Mouse (Mus musculus) megakaryocyte, adult 5-6 weeks (primary cell): Measurements from ENCODE around the gene Khdrbs2. TPM values are rescaled to one million over a fixed set of nuclear protein-coding genes. Genes with fewer than 3 reads are reported as not detected.

ENCODE experiments used
- ATAC-seq: 2 replicates; pipeline ENCODE4 v1.8.0; 2016; ENCODE audit warnings: mild to moderate bottlenecking, inconsistent platforms; ENCODE audit not compliant: poor library complexity, severe bottlenecking
- total RNA-seq, 2 experiments: library from RNA; stranded (forward) in 1 of 2; stranded (reverse) in 1 of 2; fragments of 153-499, 151-499 nt in 1 of 2; fragments of 221-1000, 200-1000 nt in 1 of 2; gene quantifications; 2 replicates each; pipeline versions ENCODE4 v1.2.3 to v1.2.4; 2015 to 2017

Khdrbs2 gene
- total RNA-seq (2015) (not detected in 2 replicates), total RNA-seq (2017) (not detected in 2 replicates)

DNA sequence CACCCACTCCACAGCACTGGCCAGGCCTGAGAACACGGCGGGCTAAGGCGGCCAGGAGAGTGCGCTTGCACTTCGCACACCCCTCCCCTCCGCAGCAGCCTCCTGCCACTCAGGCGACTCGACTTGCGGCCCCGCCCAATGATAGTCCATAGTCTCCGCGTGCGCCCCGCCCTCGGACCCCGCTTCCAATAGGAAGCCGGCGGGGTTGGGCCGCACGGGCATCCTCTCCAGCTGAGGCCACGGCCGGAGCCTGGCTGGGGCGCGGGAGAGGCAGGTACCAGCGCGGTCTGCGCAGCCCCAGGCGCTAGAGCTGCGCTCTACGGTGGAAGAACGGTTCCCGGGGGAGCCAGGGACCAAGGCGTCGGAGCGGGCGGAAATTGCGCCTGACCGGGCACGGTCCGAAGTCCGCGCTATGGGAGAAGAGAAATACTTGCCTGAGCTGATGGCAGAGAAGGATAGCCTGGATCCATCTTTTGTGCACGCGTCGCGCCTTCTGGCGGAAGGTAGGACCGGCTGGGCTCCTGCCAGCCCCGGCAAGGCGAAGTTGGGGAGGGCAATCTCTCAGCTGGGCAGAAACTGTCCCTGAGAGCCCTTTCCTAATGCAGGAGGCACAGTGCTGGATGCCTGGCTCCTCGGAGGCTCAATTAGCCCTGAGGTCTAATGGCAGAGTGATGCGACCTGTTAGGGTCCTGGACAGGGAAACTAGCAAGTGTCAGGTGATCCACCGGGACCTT lies at the start of gene Khdrbs2:
TSS of gene Khdrbs2 (plus strand) at position 209 of the 734 bp plus-strand sequence.
- no peak for ATAC-seq

DNA sequence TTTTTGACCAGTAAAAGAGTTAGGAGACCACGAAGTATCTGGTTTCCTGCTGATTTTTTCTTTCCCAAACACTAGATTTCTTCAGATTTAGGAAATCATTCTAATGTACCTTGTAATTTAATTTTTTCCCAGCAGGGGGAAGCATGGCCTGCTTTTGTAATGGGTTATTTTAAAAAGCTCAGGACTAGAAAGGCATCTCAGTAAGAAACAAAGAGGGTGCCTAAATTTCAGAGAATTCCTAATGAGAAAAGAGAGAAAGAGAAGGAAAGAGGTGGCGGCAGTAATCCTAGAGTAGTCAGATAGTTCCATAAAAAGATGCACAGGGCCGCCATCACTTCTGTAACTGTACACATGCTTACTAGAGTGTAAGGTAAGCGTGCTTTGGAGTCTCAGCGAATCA lies 2.1 kb downstream of the Khdrbs2 start:
- no peak for ATAC-seq

DNA sequence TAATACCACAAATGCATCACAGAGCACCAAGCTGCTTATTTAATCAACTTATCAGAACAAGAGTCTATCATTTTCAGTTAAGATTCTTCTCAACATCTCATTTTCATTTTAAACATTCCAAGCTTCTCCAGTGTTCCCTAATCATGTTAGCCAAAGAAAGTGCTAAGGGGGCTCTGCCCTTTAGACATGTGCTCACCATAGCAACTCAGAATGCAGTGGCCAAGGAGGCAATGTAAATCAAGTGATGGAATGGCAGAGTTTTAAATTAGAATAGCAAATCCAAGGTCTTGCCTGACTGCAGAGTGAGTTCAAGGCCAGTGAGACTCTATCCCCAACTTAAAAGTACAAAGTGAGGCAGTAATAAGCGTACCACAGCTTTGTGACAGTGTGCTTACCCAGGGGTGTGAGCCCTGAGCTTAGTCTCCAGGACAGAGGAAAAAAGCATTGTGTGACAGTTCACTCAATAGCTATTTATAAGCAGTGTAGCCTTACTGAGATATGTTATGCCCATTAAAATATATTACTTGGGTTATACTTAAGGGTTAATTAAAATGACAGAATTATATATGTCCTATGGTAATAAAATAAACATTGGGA lies 27.2 kb downstream of the Khdrbs2 start:
- no peak for ATAC-seq

DNA sequence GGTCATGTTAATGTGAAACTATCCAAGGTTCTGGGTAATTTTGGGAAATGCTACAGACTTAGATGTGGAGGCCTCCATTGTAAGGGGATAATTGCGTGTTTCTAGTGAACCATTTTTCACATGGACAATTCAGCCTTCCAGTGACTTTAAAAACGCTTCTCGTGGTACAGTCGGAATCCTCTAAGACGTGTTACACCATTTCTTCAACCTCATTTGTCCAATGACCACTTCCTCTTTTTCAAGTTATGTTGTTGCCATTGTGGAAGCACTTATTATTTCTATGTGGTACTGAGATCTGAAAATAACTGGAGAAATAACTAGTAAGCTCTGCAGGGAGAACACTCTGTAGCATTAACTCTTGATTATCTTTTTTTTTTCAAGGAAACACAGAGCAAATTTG lies 75.9 kb downstream of the Khdrbs2 start:
- peak; percentile 66 for ATAC-seq

DNA sequence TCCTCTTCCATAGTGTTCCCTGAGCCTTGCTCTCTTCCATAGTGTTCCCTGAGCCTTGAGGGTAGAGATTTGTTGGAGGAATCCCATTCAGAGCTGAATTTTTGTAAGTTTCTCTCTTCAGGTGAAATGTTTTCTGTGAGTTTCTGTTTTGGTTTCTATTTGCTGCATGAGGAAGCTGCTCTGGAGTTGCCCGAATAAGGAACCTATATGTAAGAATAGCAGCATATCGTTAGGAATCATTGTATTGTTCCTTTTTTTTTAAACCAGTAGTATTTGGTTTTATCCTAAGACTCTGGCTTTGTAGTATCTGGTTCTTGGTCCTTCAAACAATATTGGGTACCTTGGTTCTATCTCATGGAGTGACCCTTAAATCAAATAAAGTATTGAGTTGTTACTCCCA lies 77.1 kb downstream of the Khdrbs2 start:
- ATAC-seq: peak; percentile 64; the same call in 1 of the 2 replicates

DNA sequence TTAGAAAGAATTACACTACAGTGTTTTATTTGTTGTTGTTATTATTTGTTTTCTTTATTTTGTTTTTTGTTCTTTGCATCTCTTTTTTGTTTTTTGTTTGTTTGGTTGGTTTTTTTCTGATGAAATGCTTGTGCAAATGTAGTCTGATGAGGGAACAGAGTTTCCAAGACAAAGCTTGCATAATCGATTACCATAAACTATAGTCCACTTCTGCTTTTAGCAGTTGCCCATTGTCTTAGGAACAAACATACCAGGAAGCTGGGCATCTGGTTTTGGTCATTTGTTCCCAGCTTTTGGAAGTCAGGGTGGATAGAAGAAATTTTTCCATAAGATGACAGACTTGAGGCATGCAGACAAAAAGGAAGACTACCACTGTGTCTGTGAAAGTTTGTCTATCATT lies 77.8 kb downstream of the Khdrbs2 start:
- ATAC-seq: 0 out of 2 replicates have a peak, but pooled peaks have one; percentile 45

DNA sequence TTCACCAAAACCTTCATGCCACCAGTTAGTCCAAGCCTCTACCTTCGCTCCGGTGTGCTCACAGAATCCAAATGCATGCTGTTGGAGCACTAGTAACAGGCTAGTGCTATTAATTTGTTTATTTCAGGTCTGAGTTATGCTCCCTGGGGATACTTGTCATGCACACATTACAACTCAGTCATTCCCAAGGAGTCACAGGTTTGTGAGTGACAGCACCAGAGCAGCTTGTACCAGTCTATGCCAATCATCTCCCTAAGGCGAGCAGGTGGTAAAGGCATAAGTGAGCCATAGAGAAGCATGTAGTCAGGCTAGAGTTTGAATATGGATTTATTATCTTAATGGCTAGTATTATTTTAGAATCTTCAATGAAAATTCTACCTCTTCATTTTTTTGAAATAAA lies 86.4 kb downstream of the Khdrbs2 start:
- no peak for ATAC-seq

DNA sequence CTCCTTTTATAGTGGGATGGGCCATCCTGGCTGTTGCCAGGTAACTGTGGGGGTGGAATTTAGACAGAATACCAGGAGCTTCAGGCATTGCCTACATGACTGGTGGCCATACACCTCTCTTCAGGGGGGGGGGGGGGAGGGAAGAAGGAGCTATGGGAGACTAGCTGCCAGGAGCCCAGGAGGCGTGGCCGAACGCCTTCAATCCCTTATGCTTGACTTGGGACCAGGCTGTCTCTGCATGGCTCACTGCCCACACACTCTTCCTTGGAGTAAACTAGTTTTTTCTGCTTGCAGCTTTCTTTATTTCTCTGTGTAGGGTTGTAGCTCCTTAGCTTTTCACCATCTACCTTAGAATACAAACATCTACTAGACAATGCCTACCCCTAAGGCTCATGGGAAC lies 98.0 kb downstream of the Khdrbs2 start:
- ATAC-seq: no peak

DNA sequence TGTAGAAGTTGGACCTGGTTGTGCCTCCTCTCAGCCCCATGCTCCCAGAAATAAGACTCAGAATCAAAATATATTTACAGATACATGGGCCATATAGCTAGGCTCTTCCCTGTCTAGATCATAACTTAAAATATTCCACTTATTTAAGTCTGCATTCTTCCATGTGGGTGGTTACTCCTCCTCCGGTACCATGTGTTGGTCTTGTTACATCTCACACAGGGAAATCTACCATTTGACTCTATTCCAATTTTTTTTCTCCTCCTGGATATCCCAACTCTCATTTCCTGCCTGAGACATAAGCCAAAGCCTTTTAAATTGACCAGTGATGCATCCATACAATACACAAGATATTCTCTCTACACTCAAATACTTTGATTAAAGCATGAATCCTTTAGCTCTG lies 122.2 kb downstream of the Khdrbs2 start:
- no peak for ATAC-seq

DNA sequence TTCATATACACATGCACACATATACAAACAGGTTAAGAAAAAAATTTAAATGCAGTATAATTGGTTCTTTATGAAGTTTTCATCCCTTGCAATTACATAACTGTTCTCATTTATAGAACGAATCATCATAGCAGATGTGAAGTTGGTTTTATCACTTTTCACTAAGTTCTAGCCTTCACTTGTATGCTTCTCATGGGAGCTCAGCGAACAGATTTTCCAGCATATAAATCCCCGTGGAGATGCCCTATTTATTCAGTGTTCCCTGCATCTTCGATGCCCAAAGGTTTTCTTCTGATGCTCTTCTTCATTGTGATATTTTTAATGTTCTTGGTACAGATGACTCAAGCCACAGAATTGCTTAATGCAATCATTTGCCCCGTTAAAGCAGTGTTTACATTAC lies 128.9 kb downstream of the Khdrbs2 start:
- ATAC-seq: no peak

DNA sequence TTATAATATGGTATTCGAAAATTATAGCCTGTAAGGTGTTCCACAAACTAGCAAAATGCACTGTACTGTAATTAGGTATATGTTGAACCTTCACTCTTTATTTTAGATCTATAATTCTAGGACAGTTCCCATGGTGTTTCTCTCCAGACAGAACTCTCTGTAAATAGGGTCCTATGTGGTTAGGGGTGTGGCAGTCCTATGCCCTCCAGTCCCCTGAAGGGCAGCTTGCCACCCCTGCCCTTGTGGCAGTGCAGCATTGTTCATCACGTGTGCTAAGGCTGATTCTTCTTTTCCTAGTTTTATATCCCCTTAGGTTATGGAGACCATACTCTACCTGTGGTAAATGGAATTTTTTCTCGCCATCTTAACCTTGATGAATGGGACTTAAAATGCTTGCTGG lies 136.6 kb downstream of the Khdrbs2 start:
- no peak for ATAC-seq

DNA sequence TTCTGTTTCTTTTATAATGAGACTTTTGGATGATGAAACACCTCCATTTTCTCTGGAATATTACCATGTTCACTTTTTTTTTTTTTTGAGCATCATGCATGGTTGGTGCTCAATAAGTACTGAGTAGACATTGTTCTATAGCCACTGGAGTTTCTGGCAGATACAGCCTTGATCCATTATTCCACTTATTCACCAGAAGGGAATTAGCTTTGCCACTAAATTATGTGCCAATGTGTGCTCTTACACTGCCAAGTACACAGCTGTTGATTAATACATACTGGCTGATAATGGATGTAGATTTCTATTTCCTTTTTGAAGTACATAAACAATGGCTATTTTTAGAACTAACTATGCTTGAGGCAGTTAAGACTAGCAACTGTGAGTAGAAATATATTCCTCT lies 137.1 kb downstream of the Khdrbs2 start:
- ATAC-seq: no peak

DNA sequence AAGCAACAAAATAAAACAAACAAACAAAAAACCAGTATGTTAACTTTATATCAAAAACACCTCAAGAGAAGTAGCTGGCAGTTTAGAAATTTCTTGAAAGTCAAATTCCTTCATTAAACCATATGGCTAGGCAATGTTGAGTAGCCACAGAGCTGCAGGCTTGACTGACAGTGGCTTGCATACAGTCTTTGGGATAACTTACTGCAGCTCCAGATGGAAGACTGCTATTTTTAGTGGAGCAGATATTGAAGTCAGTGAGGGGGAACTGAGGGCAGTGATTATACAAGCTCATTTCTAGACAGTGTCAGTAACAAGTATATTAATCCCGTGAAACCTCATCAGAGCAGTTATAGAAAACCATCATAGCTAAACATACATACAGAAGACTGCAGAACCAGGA lies 166.6 kb downstream of the Khdrbs2 start:
- ATAC-seq: no peak

DNA sequence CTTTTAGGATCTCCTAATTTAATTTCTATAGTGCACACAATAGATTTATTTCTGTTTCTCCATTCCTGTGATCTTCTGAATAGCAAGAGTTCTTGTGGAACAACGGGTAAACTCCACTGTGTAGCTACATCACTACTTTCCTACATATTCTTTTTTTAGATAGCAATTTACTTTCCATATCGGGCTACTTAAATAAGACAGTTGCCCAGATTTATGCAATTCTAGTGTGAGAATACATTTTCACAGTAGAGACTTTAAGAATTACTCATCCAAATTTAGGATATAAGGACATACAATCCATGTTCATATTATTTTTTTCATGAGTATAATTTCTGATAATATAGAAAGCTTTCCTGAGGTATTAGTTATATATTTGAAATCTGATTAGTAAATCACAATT lies 175.0 kb downstream of the Khdrbs2 start:
- ATAC-seq: no peak

DNA sequence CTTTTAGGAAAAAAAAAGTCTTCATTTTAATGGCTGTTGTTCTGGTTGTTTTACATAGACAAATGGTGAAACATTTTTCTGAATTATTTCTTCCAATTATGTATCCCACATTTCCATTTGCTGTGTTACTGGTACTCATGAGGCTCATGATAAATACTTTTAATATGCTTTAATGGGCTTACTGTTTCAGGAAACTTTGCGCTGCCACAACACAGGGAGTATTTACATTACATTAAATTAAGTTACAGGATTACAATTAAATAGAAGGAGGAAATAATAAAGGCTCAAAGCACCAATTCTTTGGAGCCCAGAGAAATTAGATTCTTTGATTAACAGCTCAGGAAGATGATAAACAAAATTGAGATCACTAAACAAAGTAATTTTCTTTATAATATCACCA lies 179.6 kb downstream of the Khdrbs2 start:
- no peak for ATAC-seq

DNA sequence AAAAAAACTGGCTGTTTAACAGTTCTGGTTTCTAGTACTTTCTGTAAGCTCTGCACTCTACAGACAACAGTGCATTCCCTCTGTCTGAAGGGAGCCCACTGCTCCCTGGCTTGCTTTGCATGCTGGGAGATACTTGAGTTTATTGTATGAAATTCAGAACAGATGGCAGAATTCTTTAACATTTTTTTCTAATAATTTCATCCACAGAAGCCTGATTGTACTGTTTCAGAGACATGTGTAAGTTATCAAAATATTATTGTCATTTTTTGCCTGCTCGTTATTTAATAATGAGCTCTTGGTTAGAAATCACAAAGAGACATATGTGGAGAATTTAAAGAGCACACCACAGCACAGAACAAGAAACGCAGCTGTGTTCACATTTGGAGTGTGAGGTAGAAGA lies 191.0 kb downstream of the Khdrbs2 start:
- ATAC-seq: no peak

DNA sequence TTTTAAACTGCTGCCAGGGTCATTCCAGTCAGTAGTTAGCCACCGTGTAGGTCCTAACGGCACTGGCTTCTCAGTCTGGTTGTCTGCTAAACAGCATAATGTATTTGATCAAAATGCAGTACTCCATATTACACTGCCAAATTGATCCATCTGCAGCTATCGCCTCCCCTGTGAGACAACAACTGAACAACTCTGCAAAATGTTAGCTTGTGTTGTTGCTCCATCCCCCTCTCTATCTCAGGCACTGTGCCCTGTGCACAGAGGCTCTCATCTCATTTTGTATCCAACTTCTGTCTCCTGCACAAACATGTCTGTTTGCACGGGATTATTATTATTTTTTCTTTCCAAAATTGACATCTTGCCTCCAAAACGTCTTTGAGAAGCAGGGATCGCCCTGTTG lies 225.0 kb downstream of the Khdrbs2 start:
- ATAC-seq: no peak

DNA sequence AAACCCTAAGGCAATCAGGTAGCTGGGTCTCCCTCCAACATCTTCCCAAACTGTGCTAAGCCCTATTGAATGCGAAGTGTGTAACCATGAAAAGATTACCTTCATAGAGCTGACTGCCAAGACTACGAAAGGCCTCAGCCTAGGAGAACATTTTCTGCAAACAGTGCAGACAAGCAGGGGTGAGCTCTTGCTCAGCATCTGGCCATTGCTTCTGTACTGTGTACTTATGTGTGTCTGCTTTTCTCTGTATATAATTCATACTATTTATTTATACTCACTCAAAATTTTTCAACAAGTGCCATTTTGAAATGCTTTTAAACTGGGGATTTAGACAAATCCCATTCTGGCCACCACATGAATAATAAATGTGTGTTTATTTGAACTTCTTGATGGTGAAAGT lies 235.1 kb downstream of the Khdrbs2 start:
- ATAC-seq: no peak

DNA sequence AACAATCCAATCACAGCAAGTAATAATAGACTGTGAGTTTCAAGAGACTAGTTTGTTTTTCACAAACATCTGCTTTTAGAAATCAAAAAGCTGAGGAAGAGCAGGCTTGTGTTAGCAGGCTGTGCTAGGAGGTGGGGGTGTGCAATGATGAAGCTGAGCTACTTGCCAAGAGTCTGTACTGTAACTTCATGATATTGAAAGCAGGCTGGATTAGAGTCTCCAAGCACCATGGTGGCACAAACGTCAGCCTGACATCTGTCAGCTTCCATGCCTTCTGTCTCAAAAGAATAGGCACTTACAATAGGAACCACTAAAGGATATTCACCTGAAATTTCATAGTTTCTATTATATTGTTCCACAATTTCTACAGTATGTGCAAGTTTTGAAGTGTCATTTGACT lies 255.9 kb downstream of the Khdrbs2 start:
- ATAC-seq: no peak

DNA sequence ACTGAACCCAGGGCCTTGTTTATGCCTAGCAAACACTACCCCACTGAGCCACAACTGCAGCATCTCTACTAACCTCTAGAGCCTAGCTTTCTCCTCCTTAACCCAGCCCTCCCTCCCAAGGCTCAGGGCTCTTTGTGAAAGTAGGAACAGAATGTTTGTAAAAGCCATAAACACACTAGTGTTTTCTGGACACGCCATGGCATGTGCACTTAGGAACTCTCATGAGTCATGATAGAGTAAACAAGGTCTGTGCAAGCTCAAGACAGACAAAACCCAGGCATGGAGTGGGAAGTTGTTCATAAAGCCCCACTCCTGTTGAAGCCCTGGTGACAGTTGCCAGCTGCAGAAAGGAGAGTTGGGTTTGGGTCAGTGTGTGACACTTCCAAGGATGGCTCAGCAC lies 257.0 kb downstream of the Khdrbs2 start:
- ATAC-seq: no peak

DNA sequence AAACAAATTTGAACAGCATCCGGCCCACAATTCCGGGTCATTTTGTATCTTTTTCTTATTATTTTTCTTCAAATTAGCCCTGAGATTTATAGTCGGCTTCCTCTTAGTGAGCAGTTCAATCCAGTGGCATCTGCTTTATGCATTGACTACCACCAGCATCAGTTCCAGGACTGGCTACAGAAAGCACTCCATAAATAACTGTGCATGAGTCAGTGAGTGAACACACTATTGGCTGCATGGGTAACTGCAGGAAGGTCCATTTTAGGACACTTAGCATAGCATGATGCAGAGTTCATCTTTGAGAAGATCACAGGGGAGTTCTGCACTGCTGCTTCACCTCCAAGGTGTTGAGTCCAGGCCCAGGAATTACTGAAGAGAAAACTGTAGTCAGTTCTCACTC lies 258.0 kb downstream of the Khdrbs2 start:
- ATAC-seq: no peak

DNA sequence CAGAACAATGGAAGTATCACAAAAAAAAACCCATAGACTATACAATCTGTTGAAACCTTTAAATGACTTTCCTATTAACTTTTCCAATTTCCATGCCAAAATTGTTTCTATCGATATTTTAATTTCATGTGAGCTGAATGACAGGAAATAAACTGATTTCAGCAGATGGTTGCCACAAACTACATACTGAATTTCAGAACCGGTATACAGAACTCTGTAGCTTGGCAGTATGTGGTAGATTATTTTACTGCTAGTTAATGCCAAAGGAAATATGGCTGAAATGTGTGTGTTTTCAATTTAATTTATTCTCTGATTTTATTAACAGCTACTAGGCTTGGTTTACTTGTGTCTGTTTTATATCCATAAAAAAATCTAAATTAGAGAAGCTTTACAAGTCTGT lies 260.6 kb downstream of the Khdrbs2 start:
- ATAC-seq: no peak

DNA sequence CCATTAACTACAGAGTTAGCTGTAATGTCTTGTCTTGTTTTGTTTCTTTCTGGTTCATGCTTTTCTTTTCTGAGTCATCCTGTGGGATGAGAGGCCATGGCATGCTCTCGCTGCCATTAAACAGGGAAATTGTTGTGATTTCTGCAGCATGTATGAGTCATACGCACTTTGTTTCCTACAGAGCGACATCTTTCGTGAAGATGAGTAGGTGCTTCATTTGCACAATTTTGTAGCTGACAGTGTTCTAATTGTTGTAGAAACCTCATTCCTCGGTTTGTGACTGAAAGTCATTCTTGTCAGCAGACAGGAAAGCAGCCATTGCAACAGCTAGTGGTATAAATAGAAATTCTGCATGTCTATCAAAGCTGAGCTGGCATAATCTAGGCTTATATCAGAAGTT lies 271.4 kb downstream of the Khdrbs2 start:
- no peak for ATAC-seq
